Mouse (Mus musculus) forebrain, embryonic 13.5 days (tissue): ENCODE results near the gene Ubald2. TPM values are rescaled to one million over a fixed set of nuclear protein-coding genes. Genes with fewer than 3 reads are reported as not detected.

Source experiments
- ATAC-seq: fragments of 200-750 bp; cut with Nextera tagmentation; 2 replicates; pipeline ENCODE4 v1.8.0; 2017
- H3K27ac ChIP-seq: fragments of 300-500 bp; sonication (generic); 2 replicates; pipeline ENCODE4 v1.5.1; 2015; ENCODE audit warnings: inconsistent platforms, mild to moderate bottlenecking, moderate library complexity
- H3K27me3 ChIP-seq: fragments of 300-500 bp; sonication (generic); 2 replicates; pipeline ENCODE4 v1.6.1; 2015; ENCODE audit warnings: mild to moderate bottlenecking, inconsistent platforms
- H3K36me3 ChIP-seq: fragments of 300-500 bp; sonication (generic); 2 replicates; pipeline ENCODE4 v1.6.1; 2015; ENCODE audit warnings: mild to moderate bottlenecking, inconsistent platforms; ENCODE audit not compliant: poor library complexity, severe bottlenecking
- H3K4me1 ChIP-seq: fragments of 300-500 bp; sonication (generic); 2 replicates; pipeline ENCODE4 v1.6.1; 2015; ENCODE audit warnings: inconsistent platforms
- H3K4me2 ChIP-seq: fragments of 300-500 bp; sonication (generic); 2 replicates; pipeline ENCODE4 v1.6.1; 2015; ENCODE audit warnings: inconsistent platforms, mild to moderate bottlenecking, moderate library complexity
- H3K4me3 ChIP-seq: fragments of 300-500 bp; sonication (generic); 2 replicates; pipeline ENCODE4 v1.5.1; 2015; ENCODE audit warnings: mild to moderate bottlenecking, inconsistent platforms
- H3K9ac ChIP-seq: fragments of 300-500 bp; sonication (generic); 2 replicates; pipeline ENCODE4 v1.6.1; 2015; ENCODE audit warnings: mild to moderate bottlenecking, inconsistent platforms
- H3K9me3 ChIP-seq: fragments of 300-500 bp; sonication (generic); replicated peaks from 2 replicates; pipeline ENCODE4 v1.6.1; 2016; ENCODE audit warnings: inconsistent platforms
- WGBS: fragments of 180-500 bp; shearing (Covaris S2); methylation state at CpG from one replicate; pipeline ENCODE4 v1.1.7; 2015; 5-methylcytosine and 5-hydroxymethylcytosine counted together
- polyA plus RNA-seq: library from polyadenylated mRNA; unstranded; fragments of >200 nt; fragmentation: Nextera tagmentation; extraction: Ambion mirVana; gene quantifications from 2 replicates; pipeline ENCODE4 v1.2.1, GENCODE M21; 2015

Ubald2 gene
- polyA plus RNA-seq, 1 experiment from 2014 or later, result 58.2 TPM

GRCm38 (mm10) chr11:116437541-116437940 lies 3.6 kb downstream of the Ubald2 start:
- no peak for ATAC-seq
- Histone ChIP-seq H3K4me3 (no peak overlapping the region), H3K9ac (no peak overlapping the region), H3K27ac (no peak overlapping the region), H3K4me1 (peaks cover 41% of the 10 kb centered on the region), H3K9me3 (no peaks in the 10 kb centered on the region), H3K36me3 (peaks cover 39% of the 10 kb centered on the region), H3K4me2 (no peak overlapping the region), H3K27me3 (no peaks in the 10 kb centered on the region)
- 90% methylated on average over 11 of the region's 11 CpGs for WGBS

GRCm38 (mm10) chr11:116439269-116440240 lies 5.7 kb downstream of the Ubald2 start:
- 84% methylated on average over 19 of the region's 19 CpGs for WGBS
- Histone ChIP-seq H3K4me1 (peaks cover 41% of the 10 kb centered on the region), H3K27ac (peak overlapping the region; percentile 45; the same call in 1 of the 2 replicates)

GRCm38 (mm10) chr11:116440408-116441068 lies 6.6 kb downstream of the Ubald2 start:
- Histone ChIP-seq H3K27ac (peak overlapping the region; percentile 45; the same call in 1 of the 2 replicates), H3K4me2 (no peak overlapping the region), H3K9me3 (no peaks in the 10 kb centered on the region), H3K9ac (no peak overlapping the region), H3K4me1 (peaks cover 35% of the 10 kb centered on the region), H3K4me3 (no peak overlapping the region), H3K27me3 (no peaks in the 10 kb centered on the region), H3K36me3 (peaks cover 39% of the 10 kb centered on the region)
- no peak for ATAC-seq
- WGBS, result 77% methylated on average over 7 of the region's 7 CpGs

More at GRCm38 (mm10) chr11:116439269-116440240, 5.7 kb downstream of the Ubald2 start:
- no peaks in the 10 kb centered on the region for H3K27me3 ChIP-seq
- no peak for ATAC-seq
- H3K36me3 ChIP-seq, result peaks cover 39% of the 10 kb centered on the region
- no peaks in the 10 kb centered on the region for H3K9me3 ChIP-seq
- H3K4me3 ChIP-seq, result no peak overlapping the region
- H3K9ac ChIP-seq, result no peak overlapping the region
- no peak overlapping the region for H3K4me2 ChIP-seq

GRCm38 (mm10) chr11:116442129-116442866 lies 8.4 kb downstream of the Ubald2 start:
- 76% methylated on average over 15 of the region's 15 CpGs for WGBS
- Histone ChIP-seq H3K4me2 (no peak overlapping the region), H3K36me3 (peaks cover 23% of the 10 kb centered on the region), H3K4me1 (peaks cover 22% of the 10 kb centered on the region), H3K27me3 (peaks cover 11% of the 10 kb centered on the region), H3K9ac (no peak overlapping the region), H3K9me3 (no peaks in the 10 kb centered on the region), H3K27ac (no peak overlapping the region), H3K4me3 (no peak overlapping the region)
- no peak for ATAC-seq

- 64% methylated on average over 6 of the region's 6 CpGs for WGBS
- H3K27ac ChIP-seq, result no peak overlapping the region
- H3K27me3 ChIP-seq, result peaks cover 16% of the 10 kb centered on the region
- peaks cover 17% of the 10 kb centered on the region for H3K4me1 ChIP-seq
- peaks cover 18% of the 10 kb centered on the region for H3K36me3 ChIP-seq
- H3K9me3 ChIP-seq, result no peaks in the 10 kb centered on the region
- no peak for ATAC-seq
- no peak overlapping the region for H3K4me3 ChIP-seq
- H3K9ac ChIP-seq, result no peak overlapping the region
- no peak overlapping the region for H3K4me2 ChIP-seq
These were observed 8.9 kb downstream of the Ubald2 start for GRCm38 (mm10) chr11:116442867-116443177.

GRCm38 (mm10) chr11:116443311-116443710 lies 9.4 kb downstream of the Ubald2 start:
- Histone ChIP-seq H3K27ac (no peak overlapping the region; the same call in 1 of the 2 replicates), H3K4me2 (no peak overlapping the region), H3K9me3 (no peaks in the 10 kb centered on the region), H3K36me3 (peaks cover 17% of the 10 kb centered on the region), H3K4me3 (no peak overlapping the region), H3K27me3 (peaks cover 21% of the 10 kb centered on the region), H3K9ac (0 out of 2 replicates have a peak overlapping the region, but pooled peaks have one; percentile 2), H3K4me1 (peaks cover 17% of the 10 kb centered on the region)
- 88% methylated on average over 6 of the region's 6 CpGs for WGBS
- ATAC-seq, result no peak

- ATAC-seq, result no peak
- H3K4me1 ChIP-seq, result peaks cover 17% of the 10 kb centered on the region
- no peaks in the 10 kb centered on the region for H3K9me3 ChIP-seq
- H3K36me3 ChIP-seq, result peaks cover 15% of the 10 kb centered on the region
- H3K4me3 ChIP-seq, result no peak overlapping the region
- no peak overlapping the region for H3K27ac ChIP-seq
- WGBS, result 90% methylated on average over 6 of the region's 6 CpGs
- peak overlapping the region; percentile 2; the same call in 1 of the 2 replicates for H3K9ac ChIP-seq
- H3K27me3 ChIP-seq, result peaks cover 22% of the 10 kb centered on the region
- no peak overlapping the region for H3K4me2 ChIP-seq
These were observed 10.0 kb downstream of the Ubald2 start for GRCm38 (mm10) chr11:116443935-116444334.

- Histone ChIP-seq H3K27me3 (peaks cover 22% of the 10 kb centered on the region), H3K9me3 (peaks cover 2% of the 10 kb centered on the region; the same call in 1 of the 2 replicates), H3K36me3 (no peaks in the 10 kb centered on the region), H3K4me1 (peaks cover 4% of the 10 kb centered on the region), H3K27ac (no peak overlapping the region), H3K4me2 (peak overlapping the region; percentile 27; the same call in 1 of the 2 replicates), H3K4me3 (no peak overlapping the region), H3K9ac (no peak overlapping the region)
- WGBS, result 37% methylated on average over 16 of the region's 16 CpGs
- ATAC-seq, result peak; percentile 61
These were observed 11.9 kb downstream of the Ubald2 start for GRCm38 (mm10) chr11:116445596-116446307.

GRCm38 (mm10) chr11:116446308-116446887 lies 12.5 kb downstream of the Ubald2 start:
- H3K9me3 ChIP-seq, result peaks cover 3% of the 10 kb centered on the region; the same call in 1 of the 2 replicates
- WGBS, result 14% methylated on average over 19 of the region's 19 CpGs
- no peak overlapping the region for H3K27ac ChIP-seq
- H3K27me3 ChIP-seq, result peaks cover 22% of the 10 kb centered on the region
- no peak; the same call in 1 of the 2 replicates for ATAC-seq
- no peak overlapping the region for H3K4me2 ChIP-seq
- peaks cover 4% of the 10 kb centered on the region for H3K4me1 ChIP-seq
- H3K9ac ChIP-seq, result no peak overlapping the region
- H3K36me3 ChIP-seq, result no peaks in the 10 kb centered on the region
- no peak overlapping the region for H3K4me3 ChIP-seq

- Histone ChIP-seq H3K27me3 (peaks cover 22% of the 10 kb centered on the region), H3K27ac (no peak overlapping the region), H3K4me3 (no peak overlapping the region), H3K4me1 (peaks cover 4% of the 10 kb centered on the region), H3K36me3 (no peaks in the 10 kb centered on the region), H3K9ac (no peak overlapping the region), H3K4me2 (no peak overlapping the region), H3K9me3 (peaks cover 3% of the 10 kb centered on the region; the same call in 1 of the 2 replicates)
- WGBS, result 69% methylated on average over 5 of the region's 5 CpGs
- no peak for ATAC-seq
These were observed 13.9 kb downstream of the Ubald2 start for GRCm38 (mm10) chr11:116447822-116448221.

- Histone ChIP-seq H3K9ac (no peak overlapping the region), H3K4me1 (peaks cover 4% of the 10 kb centered on the region), H3K27me3 (peaks cover 22% of the 10 kb centered on the region), H3K27ac (no peak overlapping the region), H3K36me3 (no peaks in the 10 kb centered on the region), H3K9me3 (peaks cover 3% of the 10 kb centered on the region; the same call in 1 of the 2 replicates), H3K4me3 (no peak overlapping the region), H3K4me2 (no peak overlapping the region)
- 92% methylated on average over 3 of the region's 3 CpGs for WGBS
- no peak for ATAC-seq
These were observed 15.4 kb downstream of the Ubald2 start for GRCm38 (mm10) chr11:116449341-116449740.
